In genomic region chr1:177018750-177019149, GRCm38 (mm10) we compare ENCODE assay signal across 19 mouse cellular contexts.
"Had no signal": no experiment of that assay in that cellular context is flagged by ENCODE, and none has a peak within 500 bp of the region (broad histone marks: within the 10 kb centered on the region; RNA-seq: fewer than 3 reads in every experiment).

No protein-coding gene starts in this region.

- H3K36me3 ChIP-seq: lung, embryonic 15.5 days had no signal

- ATAC-seq: liver, postnatal 0 days; midbrain, embryonic 13.5 days; midbrain, embryonic 16.5 days had no signal

- DNase-seq: liver, postnatal 0 days; lung, adult 2 months; lung, postnatal 10 days; lung, postnatal 4 days; retina, postnatal 1 day; right cerebral cortex, adult 18-20 months; right cerebral cortex, postnatal 25 days; right cerebral cortex, postnatal 4 days; spleen, adult 18-20 months; thymus, adult 18-20 months; thymus, postnatal 14 days; thymus, postnatal 36 days had no signal

- H3K9ac ChIP-seq: liver, postnatal 0 days; lung, embryonic 15.5 days; midbrain, embryonic 13.5 days; neural tube, embryonic 13.5 days; neural tube, embryonic 15.5 days had no signal

- H3K4me3 ChIP-seq: lung, embryonic 15.5 days; midbrain, embryonic 13.5 days; myocyte; neural tube, embryonic 13.5 days; neural tube, embryonic 15.5 days had no signal

- H3K4me2 ChIP-seq: lung, embryonic 15.5 days; midbrain, embryonic 11.5 days; midbrain, embryonic 13.5 days; neural tube, embryonic 13.5 days; neural tube, embryonic 15.5 days had no signal

- H3K27me3 ChIP-seq: lung, embryonic 15.5 days; midbrain, embryonic 13.5 days; neural tube, embryonic 13.5 days; neural tube, embryonic 15.5 days had no signal

- H3K27ac ChIP-seq: lung, embryonic 15.5 days; midbrain, embryonic 13.5 days; neural tube, embryonic 13.5 days; neural tube, embryonic 15.5 days had no signal

- H3K9me3 ChIP-seq: lung, embryonic 15.5 days; midbrain, embryonic 13.5 days; neural tube, embryonic 13.5 days; neural tube, embryonic 15.5 days had no signal
